ENCODE assay signal across 8 mouse cellular contexts in the genomic region with DNA sequence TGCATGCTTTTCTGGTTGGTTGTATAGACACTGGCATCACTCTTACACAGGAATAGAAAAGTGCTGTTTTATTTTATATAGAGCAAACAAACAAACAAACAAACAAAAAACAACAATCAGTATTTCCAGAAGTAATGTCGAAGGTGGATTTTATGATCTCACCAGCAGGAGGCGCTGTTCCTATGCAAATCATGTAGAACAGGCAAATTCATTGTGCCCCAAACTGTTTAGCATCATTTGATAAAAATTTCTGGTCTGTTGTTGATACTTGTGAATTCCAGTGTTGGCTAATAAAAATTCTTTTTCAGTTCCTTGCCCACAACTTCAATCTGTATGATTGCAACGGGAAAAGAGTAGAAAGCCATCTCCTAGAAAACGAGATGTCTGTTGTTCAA.
DNase-seq lines count a peak whose midpoint lies in the region; ATAC-seq and TF ChIP-seq lines count a peak whose summit lies in the region.

No protein-coding gene starts in this region.

- no peak for ATAC-seq in lung, embryonic 14.5 days (ENCODE audit: insufficient read depth)

- no peak overlapping the region for H3K4me2 ChIP-seq in lung, embryonic 14.5 days

- no peaks in the 10 kb centered on the region for H3K9me3 ChIP-seq in lung, embryonic 14.5 days (ENCODE audit: low read depth, low read length)

- H3K27me3 ChIP-seq in lung, embryonic 14.5 days (ENCODE audit: insufficient read depth, low read length): no peaks in the 10 kb centered on the region

- no peak overlapping the region for H3K4me3 ChIP-seq in lung, embryonic 14.5 days (ENCODE audit: low read depth, low read length)

- H3K9ac ChIP-seq in lung, embryonic 14.5 days: no peak overlapping the region

- WGBS in lung, embryonic 14.5 days: 52% methylated on average over 4 of the region's 4 CpGs

- DNase-seq in adrenal gland, postnatal 10 days: peak; percentile 32
- DNase-seq in adrenal gland, adult 2 months: no peak
- peak; percentile 75 for DNase-seq in lung, embryonic 14.5 days
- DNase-seq in lung, postnatal 4 days: no peak
- DNase-seq in c-Kit-positive CD71-positive TER-119-positive erythroid progenitor cells, embryonic 14.5 days (ENCODE audit: low spot score): peak; percentile 28
- peak; percentile 27 to 46 for DNase-seq in frontal cortex, postnatal 36 days (ENCODE audit: low spot score in 2 of 2)
- DNase-seq in right cerebral cortex, postnatal 10 days (ENCODE audit: low spot score in 2 of 2): peak; percentile 32 to 70
- no peak for DNase-seq in spleen, adult 18-20 months

- H3K36me3 ChIP-seq in lung, embryonic 14.5 days (ENCODE audit: insufficient read depth): no peaks in the 10 kb centered on the region

- H3K4me1 ChIP-seq in lung, embryonic 14.5 days (ENCODE audit: insufficient read depth): no peaks in the 10 kb centered on the region

- peak; percentile 79 for TF ChIP-seq CTCF in lung, embryonic 14.5 days (IDR thresholded peaks at IDR 0.05; ENCODE audit: low read depth)

- no peak overlapping the region for H3K27ac ChIP-seq in lung, embryonic 14.5 days (ENCODE audit: low read depth)

Comparison
In these comparisons a context has a peak if more than half of its experiments do, and no peak if none do; other contexts are left out.
1. DNase-seq: peak in adrenal gland, postnatal 10 days (single experiment), lung, embryonic 14.5 days (single experiment), c-Kit-positive CD71-positive TER-119-positive erythroid progenitor cells, embryonic 14.5 days (single experiment), frontal cortex, postnatal 36 days (2 of 2) and right cerebral cortex, postnatal 10 days (2 of 2); none in adrenal gland, adult 2 months (single experiment), lung, postnatal 4 days (0 of 2) and spleen, adult 18-20 months (0 of 2).